Mouse (Mus musculus): ENCODE results near the gene Tmem260. TPM values are rescaled to one million over a fixed set of nuclear protein-coding genes. Genes with fewer than 3 reads are reported as not detected.

Gene Tmem260
- polyA plus RNA-seq, 1 experiment from 2014 or later: 25.9 TPM

- DNase-seq (no peak), ATAC-seq (ENCODE audit: insufficient read depth) (no peak)
- no peak for TF ChIP-seq CTCF (IDR thresholded peaks at IDR 0.05; ENCODE audit: low read depth)
- WGBS: 69% methylated on average over 7 of the region's 7 CpGs
- Histone ChIP-seq H3K9ac (no peak overlapping the region), H3K9me3 (ENCODE audit: low read depth, low read length) (no peaks in the 10 kb centered on the region), H3K4me3 (ENCODE audit: low read depth, low read length) (no peak overlapping the region), H3K27me3 (ENCODE audit: insufficient read depth, low read length) (no peaks in the 10 kb centered on the region), H3K4me1 (ENCODE audit: insufficient read depth) (no peaks in the 10 kb centered on the region), H3K4me2 (no peak overlapping the region), H3K36me3 (ENCODE audit: insufficient read depth) (no peaks in the 10 kb centered on the region), H3K27ac (ENCODE audit: low read depth) (no peak overlapping the region)
Observed at GRCm38 (mm10) chr14:48549703-48550102, 103.8 kb downstream of the Tmem260 start.

- Histone ChIP-seq H3K9ac (no peak overlapping the region), H3K9me3 (ENCODE audit: low read depth, low read length) (no peaks in the 10 kb centered on the region), H3K4me3 (ENCODE audit: low read depth, low read length) (no peak overlapping the region), H3K4me1 (ENCODE audit: insufficient read depth) (no peaks in the 10 kb centered on the region), H3K36me3 (ENCODE audit: insufficient read depth) (no peaks in the 10 kb centered on the region), H3K4me2 (no peak overlapping the region), H3K27ac (ENCODE audit: low read depth) (no peak overlapping the region), H3K27me3 (ENCODE audit: insufficient read depth, low read length) (no peaks in the 10 kb centered on the region)
- DNase-seq: no peak
- ATAC-seq (ENCODE audit: insufficient read depth): no peak
- WGBS: 61% methylated on average over 4 of the region's 4 CpGs
- TF ChIP-seq CTCF (IDR thresholded peaks at IDR 0.05; ENCODE audit: low read depth): no peak
Observed at GRCm38 (mm10) chr14:48553216-48553615, 107.3 kb downstream of the Tmem260 start.

- no peak for DNase-seq
- Histone ChIP-seq H3K27me3 (ENCODE audit: insufficient read depth, low read length) (no peaks in the 10 kb centered on the region), H3K27ac (ENCODE audit: low read depth) (no peak overlapping the region), H3K9ac (no peak overlapping the region), H3K9me3 (ENCODE audit: low read depth, low read length) (no peaks in the 10 kb centered on the region), H3K4me2 (no peak overlapping the region), H3K36me3 (ENCODE audit: insufficient read depth) (no peaks in the 10 kb centered on the region), H3K4me1 (ENCODE audit: insufficient read depth) (no peaks in the 10 kb centered on the region), H3K4me3 (ENCODE audit: low read depth, low read length) (no peak overlapping the region)
- no peak for TF ChIP-seq CTCF (IDR thresholded peaks at IDR 0.05; ENCODE audit: low read depth)
- ATAC-seq (ENCODE audit: insufficient read depth): no peak
- WGBS: 83% methylated on average over 9 of the region's 9 CpGs
Observed at GRCm38 (mm10) chr14:48553754-48554153, 107.8 kb downstream of the Tmem260 start.

- Histone ChIP-seq H3K36me3 (ENCODE audit: insufficient read depth) (no peaks in the 10 kb centered on the region), H3K9me3 (ENCODE audit: low read depth, low read length) (no peaks in the 10 kb centered on the region), H3K27ac (ENCODE audit: low read depth) (no peak overlapping the region), H3K4me2 (no peak overlapping the region), H3K4me3 (ENCODE audit: low read depth, low read length) (no peak overlapping the region), H3K4me1 (ENCODE audit: insufficient read depth) (no peaks in the 10 kb centered on the region), H3K27me3 (ENCODE audit: insufficient read depth, low read length) (no peaks in the 10 kb centered on the region), H3K9ac (no peak overlapping the region)
- WGBS: 45% methylated on average over 4 of the region's 4 CpGs
- ATAC-seq (ENCODE audit: insufficient read depth) (no peak), DNase-seq (no peak)
- TF ChIP-seq CTCF (IDR thresholded peaks at IDR 0.05; ENCODE audit: low read depth): no peak
Observed at GRCm38 (mm10) chr14:48558975-48559374, 113.1 kb downstream of the Tmem260 start.

- H3K27ac ChIP-seq (ENCODE audit: low read depth): no peak overlapping the region
- no peak overlapping the region for H3K4me3 ChIP-seq (ENCODE audit: low read depth, low read length)
- no peak overlapping the region for H3K9ac ChIP-seq
- H3K27me3 ChIP-seq (ENCODE audit: insufficient read depth, low read length): no peaks in the 10 kb centered on the region
- no peaks in the 10 kb centered on the region for H3K36me3 ChIP-seq (ENCODE audit: insufficient read depth)
- H3K4me2 ChIP-seq: no peak overlapping the region
- no peak for ATAC-seq (ENCODE audit: insufficient read depth)
- no peaks in the 10 kb centered on the region for H3K4me1 ChIP-seq (ENCODE audit: insufficient read depth)
- no peak for DNase-seq
- TF ChIP-seq CTCF (IDR thresholded peaks at IDR 0.05; ENCODE audit: low read depth): 0 out of 2 replicates have a peak, but pooled peaks have one; percentile 9
- H3K9me3 ChIP-seq (ENCODE audit: low read depth, low read length): no peaks in the 10 kb centered on the region
- 67% methylated on average over 7 of the region's 7 CpGs for WGBS
Observed at GRCm38 (mm10) chr14:48559736-48560135, 113.8 kb downstream of the Tmem260 start.

GRCm38 (mm10) chr14:48566596-48566995 is 120.7 kb downstream of the Tmem260 start:
- Histone ChIP-seq H3K9me3 (ENCODE audit: low read depth, low read length) (no peaks in the 10 kb centered on the region), H3K36me3 (ENCODE audit: insufficient read depth) (no peaks in the 10 kb centered on the region), H3K27ac (ENCODE audit: low read depth) (no peak overlapping the region), H3K4me1 (ENCODE audit: insufficient read depth) (no peaks in the 10 kb centered on the region), H3K27me3 (ENCODE audit: insufficient read depth, low read length) (no peaks in the 10 kb centered on the region), H3K4me3 (ENCODE audit: low read depth, low read length) (no peak overlapping the region), H3K9ac (no peak overlapping the region), H3K4me2 (no peak overlapping the region)
- TF ChIP-seq CTCF (IDR thresholded peaks at IDR 0.05; ENCODE audit: low read depth): no peak
- WGBS: 73% methylated on average over 7 of the region's 7 CpGs
- ATAC-seq (ENCODE audit: insufficient read depth) (no peak), DNase-seq (no peak)

Other genes starting within 250 kb of the Tmem260 start
- not detected in 2 replicates for gene Otx2, start 227.7 kb downstream of the Tmem260 start, polyA plus RNA-seq (2014; fragmentation: Nextera tagmentation; extraction: Ambion mirVana)

All from lung, embryonic 14.5 days (tissue).